Mouse (Mus musculus): ENCODE measurements around the gene Trpm1.

Gene Trpm1

GRCm38 (mm10) chr7:64287414-64288091, 133.9 kb downstream of the Trpm1 start, which contains the start of gene Mtmr10:
Mtmr10 (plus strand) TSS chr7:64287653.
- in situ Hi-C loops (cut with MboI): no loop called here

GRCm38 (mm10) chr7:64289416-64289815, 135.8 kb downstream of the Trpm1 start:
- in situ Hi-C loops (cut with MboI): no loop called here

GRCm38 (mm10) chr7:64290431-64290830, 136.8 kb downstream of the Trpm1 start:
- in situ Hi-C loops (cut with MboI): no loop called here

GRCm38 (mm10) chr7:64291722-64292121, 138.1 kb downstream of the Trpm1 start:
- in situ Hi-C loops (cut with MboI): no loop called here

- in situ Hi-C loops (cut with MboI): no loop called here
Observed at GRCm38 (mm10) chr7:64296286-64297010, 142.8 kb downstream of the Trpm1 start.

- in situ Hi-C loops (cut with MboI): no loop called here
Observed at GRCm38 (mm10) chr7:64310241-64310640, 156.6 kb downstream of the Trpm1 start.

- in situ Hi-C loops (cut with MboI): no loop called here
Observed at GRCm38 (mm10) chr7:64310756-64311155, 157.1 kb downstream of the Trpm1 start.

GRCm38 (mm10) chr7:64312811-64313210, 159.2 kb downstream of the Trpm1 start:
- in situ Hi-C loops (cut with MboI): no loop called here

Data from mature B cell (primary cell).